Mouse (Mus musculus): ENCODE data around the gene Epb41l2. TPM values are rescaled to one million over a fixed set of nuclear protein-coding genes. Genes with fewer than 3 reads are reported as not detected.

Epb41l2 gene
- polyA plus RNA-seq, 1 experiment = 121 TPM

GRCm38 (mm10) chr10:25527126-25527525, 167.5 kb downstream of the Epb41l2 start:
- Histone ChIP-seq H3K4me3 (ENCODE audit: insufficient read depth, low read length) (no peak overlapping the region), H3K27ac (ENCODE audit: insufficient read depth, low read length) (no peak overlapping the region), H3K4me1 (ENCODE audit: control insufficient read depth, insufficient read depth, low read length) (no peaks in the 10 kb centered on the region)
- no peak for TF ChIP-seq POLR2A (IDR thresholded peaks at IDR 0.05; ENCODE audit: extremely low read depth, insufficient read depth, low read length)
- TF ChIP-seq CTCF (IDR thresholded peaks at IDR 0.05; ENCODE audit: extremely low read depth, insufficient read depth, low read length) = no peak

GRCm38 (mm10) chr10:25531335-25531734, 171.7 kb downstream of the Epb41l2 start:
- Histone ChIP-seq H3K4me1 (ENCODE audit: control insufficient read depth, insufficient read depth, low read length) (no peaks in the 10 kb centered on the region), H3K4me3 (ENCODE audit: insufficient read depth, low read length) (no peak overlapping the region), H3K27ac (ENCODE audit: insufficient read depth, low read length) (no peak overlapping the region)
- no peak for TF ChIP-seq POLR2A (IDR thresholded peaks at IDR 0.05; ENCODE audit: extremely low read depth, insufficient read depth, low read length)

GRCm38 (mm10) chr10:25533105-25533504, 173.5 kb downstream of the Epb41l2 start:
- H3K27ac ChIP-seq (ENCODE audit: insufficient read depth, low read length) = no peak overlapping the region
- TF ChIP-seq POLR2A (IDR thresholded peaks at IDR 0.05; ENCODE audit: extremely low read depth, insufficient read depth, low read length) = no peak
- TF ChIP-seq CTCF (IDR thresholded peaks at IDR 0.05; ENCODE audit: extremely low read depth, insufficient read depth, low read length) = no peak
- H3K4me1 ChIP-seq (ENCODE audit: control insufficient read depth, insufficient read depth, low read length) = no peaks in the 10 kb centered on the region
- H3K4me3 ChIP-seq (ENCODE audit: insufficient read depth, low read length) = no peak overlapping the region

- no peaks in the 10 kb centered on the region for H3K4me1 ChIP-seq (ENCODE audit: control insufficient read depth, insufficient read depth, low read length)
- TF ChIP-seq POLR2A (IDR thresholded peaks at IDR 0.05; ENCODE audit: extremely low read depth, insufficient read depth, low read length) (no peak), CTCF (IDR thresholded peaks at IDR 0.05; ENCODE audit: extremely low read depth, insufficient read depth, low read length) (no peak)
- H3K4me3 ChIP-seq (ENCODE audit: insufficient read depth, low read length) = no peak overlapping the region
- H3K27ac ChIP-seq (ENCODE audit: insufficient read depth, low read length) = no peak overlapping the region
Measured at GRCm38 (mm10) chr10:25533513-25534246, 174.1 kb downstream of the Epb41l2 start.

GRCm38 (mm10) chr10:25534467-25534866, 174.9 kb downstream of the Epb41l2 start:
- no peak overlapping the region for H3K27ac ChIP-seq (ENCODE audit: insufficient read depth, low read length)
- no peak overlapping the region for H3K4me3 ChIP-seq (ENCODE audit: insufficient read depth, low read length)
- no peaks in the 10 kb centered on the region for H3K4me1 ChIP-seq (ENCODE audit: control insufficient read depth, insufficient read depth, low read length)
- TF ChIP-seq CTCF (IDR thresholded peaks at IDR 0.05; ENCODE audit: extremely low read depth, insufficient read depth, low read length) (no peak), POLR2A (IDR thresholded peaks at IDR 0.05; ENCODE audit: extremely low read depth, insufficient read depth, low read length) (no peak)

GRCm38 (mm10) chr10:25535891-25536331, 176.3 kb downstream of the Epb41l2 start, which contains the start of gene Smlr1:
TSS of gene Smlr1 (minus strand) at chr10:25536267.
- H3K4me3 ChIP-seq (ENCODE audit: insufficient read depth, low read length) = no peak within 1 kb of the TSS
- TF ChIP-seq CTCF (IDR thresholded peaks at IDR 0.05; ENCODE audit: extremely low read depth, insufficient read depth, low read length) (no peak), POLR2A (IDR thresholded peaks at IDR 0.05; ENCODE audit: extremely low read depth, insufficient read depth, low read length) (no peak)
- no peak within 1 kb of the TSS for H3K27ac ChIP-seq (ENCODE audit: insufficient read depth, low read length)
- H3K4me1 ChIP-seq (ENCODE audit: control insufficient read depth, insufficient read depth, low read length) = peaks cover 2% of the 10 kb centered on the region; the same call in 1 of the 2 replicates

- Histone ChIP-seq H3K4me3 (ENCODE audit: insufficient read depth, low read length) (no peak overlapping the region), H3K4me1 (ENCODE audit: control insufficient read depth, insufficient read depth, low read length) (peaks cover 2% of the 10 kb centered on the region; the same call in 1 of the 2 replicates), H3K27ac (ENCODE audit: insufficient read depth, low read length) (no peak overlapping the region)
- TF ChIP-seq CTCF (IDR thresholded peaks at IDR 0.05; ENCODE audit: extremely low read depth, insufficient read depth, low read length) = no peak
- no peak for TF ChIP-seq POLR2A (IDR thresholded peaks at IDR 0.05; ENCODE audit: extremely low read depth, insufficient read depth, low read length)
Measured at GRCm38 (mm10) chr10:25536621-25537020, 177.0 kb downstream of the Epb41l2 start.

- Histone ChIP-seq H3K4me3 (ENCODE audit: insufficient read depth, low read length) (no peak overlapping the region), H3K4me1 (ENCODE audit: control insufficient read depth, insufficient read depth, low read length) (peaks cover 2% of the 10 kb centered on the region; the same call in 1 of the 2 replicates), H3K27ac (ENCODE audit: insufficient read depth, low read length) (no peak overlapping the region)
- no peak for TF ChIP-seq POLR2A (IDR thresholded peaks at IDR 0.05; ENCODE audit: extremely low read depth, insufficient read depth, low read length)
- TF ChIP-seq CTCF (IDR thresholded peaks at IDR 0.05; ENCODE audit: extremely low read depth, insufficient read depth, low read length) = no peak
Measured at GRCm38 (mm10) chr10:25538738-25539137, 179.1 kb downstream of the Epb41l2 start.

GRCm38 (mm10) chr10:25539146-25539770, 179.7 kb downstream of the Epb41l2 start:
- peaks cover 2% of the 10 kb centered on the region; the same call in 1 of the 2 replicates for H3K4me1 ChIP-seq (ENCODE audit: control insufficient read depth, insufficient read depth, low read length)
- no peak overlapping the region for H3K27ac ChIP-seq (ENCODE audit: insufficient read depth, low read length)
- H3K4me3 ChIP-seq (ENCODE audit: insufficient read depth, low read length) = no peak overlapping the region
- TF ChIP-seq POLR2A (IDR thresholded peaks at IDR 0.05; ENCODE audit: extremely low read depth, insufficient read depth, low read length) (no peak), CTCF (IDR thresholded peaks at IDR 0.05; ENCODE audit: extremely low read depth, insufficient read depth, low read length) (peak; percentile 70)

GRCm38 (mm10) chr10:25539771-25540168, 180.2 kb downstream of the Epb41l2 start:
- H3K27ac ChIP-seq (ENCODE audit: insufficient read depth, low read length) = no peak overlapping the region
- TF ChIP-seq CTCF (IDR thresholded peaks at IDR 0.05; ENCODE audit: extremely low read depth, insufficient read depth, low read length) (no peak), POLR2A (IDR thresholded peaks at IDR 0.05; ENCODE audit: extremely low read depth, insufficient read depth, low read length) (no peak)
- peaks cover 2% of the 10 kb centered on the region; the same call in 1 of the 2 replicates for H3K4me1 ChIP-seq (ENCODE audit: control insufficient read depth, insufficient read depth, low read length)
- H3K4me3 ChIP-seq (ENCODE audit: insufficient read depth, low read length) = no peak overlapping the region
